Mouse (Mus musculus): ENCODE results near the gene Abcf2.

- no peak for TF ChIP-seq TBP (IDR thresholded peaks at IDR 0.05; ENCODE audit: low read depth, low read length)
- TF ChIP-seq RAD21 (IDR thresholded peaks at IDR 0.05; ENCODE audit: low read depth, low read length): no peak
- no peak for TF ChIP-seq USF1 (IDR thresholded peaks at IDR 0.05; ENCODE audit: low read depth, low read length)
- TF ChIP-seq POLR2A (IDR thresholded peaks at IDR 0.05; ENCODE audit: control insufficient read depth in 1 of 2, insufficient read depth in 1 of 2, low read depth in 1 of 2, low read length in 2 of 2, poor library complexity in 1 of 2): no peak
- no peak for TF ChIP-seq RCOR1 (IDR thresholded peaks at IDR 0.05; ENCODE audit: low read depth, low read length)
- TF ChIP-seq POLR2AphosphoS2 (IDR thresholded peaks at IDR 0.05; ENCODE audit: low read length): no peak
- TF ChIP-seq GATA1 (IDR thresholded peaks at IDR 0.05; ENCODE audit: low read depth, low read length): no peak
Observed at GRCm38 (mm10) chr5:24599137-24599536, 21.9 kb upstream of the Abcf2 start.

Measured in MEL (cell line).